Mouse (Mus musculus): ENCODE measurements around the gene Mcm3ap. TPM values are rescaled to one million over a fixed set of nuclear protein-coding genes. Genes with fewer than 3 reads are reported as not detected.

Gene Mcm3ap
- total RNA-seq (2014; fragmentation: Nextera tagmentation) (34.2 and 44.1 TPM in 2 replicates), total RNA-seq (2017) (59.3 and 65.9 TPM in 2 replicates), polyA plus RNA-seq (2012) (30.5 and 35.4 TPM in 2 replicates)

DNA sequence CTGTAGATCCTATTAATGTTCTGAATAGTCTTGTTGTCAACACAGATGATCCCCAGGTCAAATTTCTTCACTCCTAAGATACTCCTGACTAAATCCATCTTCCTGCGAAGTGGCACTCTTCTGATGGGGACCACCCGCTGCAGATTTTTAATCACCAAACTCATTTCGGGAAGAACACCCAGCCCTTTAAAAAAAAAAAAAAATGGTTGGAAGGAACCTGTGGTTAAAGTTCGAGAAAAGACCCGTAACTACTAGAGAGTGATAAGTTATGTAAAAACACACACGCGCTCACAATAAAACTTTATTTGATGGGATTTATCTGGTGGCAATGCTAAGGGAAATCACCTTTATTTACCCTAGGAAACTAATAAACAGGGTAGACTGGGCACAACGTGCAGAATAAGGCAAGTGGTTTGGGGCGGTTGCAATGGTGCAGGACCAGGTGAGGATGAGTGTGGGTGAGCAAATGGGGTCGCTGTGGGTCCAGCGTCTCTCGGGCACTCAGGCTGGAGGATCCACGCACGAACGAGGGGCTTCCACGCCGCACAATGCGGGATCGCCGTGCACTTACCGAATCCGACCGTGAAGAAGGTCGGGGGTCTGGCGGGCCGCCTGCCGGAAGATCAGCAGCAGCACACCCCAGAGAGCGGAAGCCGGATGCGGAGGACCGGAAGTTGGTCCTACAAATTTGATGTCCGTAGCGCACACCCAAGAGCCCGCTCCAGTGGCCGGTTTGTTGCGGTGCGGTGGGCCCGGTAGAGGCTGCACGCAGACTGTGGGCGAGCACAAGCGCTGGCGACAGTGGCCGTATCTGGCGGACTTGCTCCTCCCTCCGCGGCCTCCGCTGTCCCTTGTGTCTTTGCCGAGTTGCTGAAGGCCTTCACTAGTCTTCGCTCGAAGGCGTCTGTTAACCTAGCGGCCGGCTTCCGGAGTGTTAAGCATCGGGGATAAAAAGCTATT is at the start of gene Mcm3ap, which contains the start of gene Ybey:
Gene Mcm3ap (plus strand): TSS at position 725 of the 960 bp plus-strand sequence.
Gene Ybey (minus strand): TSS at position 912 of the 960 bp plus-strand sequence.
- peaks cover 34% of the 10 kb centered on the region for H3K4me1 ChIP-seq (ENCODE audit: insufficient read depth, low read depth, low read length)
- peak within 1 kb of the TSS; percentile 83 for H3K4me3 ChIP-seq (ENCODE audit: low read depth, low read length)
- H3K36me3 ChIP-seq (replicated peaks) = peaks cover 68% of the 10 kb centered on the region
- H3K9me3 ChIP-seq (replicated peaks) = no peaks in the 10 kb centered on the region
- TF ChIP-seq CTCF (IDR thresholded peaks at IDR 0.05; ENCODE audit: low read depth, low read length) (peak; percentile 17; the same call in 1 of the 2 replicates), POLR2AphosphoS5 (IDR thresholded peaks at IDR 0.05; ENCODE audit: insufficient replicate concordance, low read depth, low read length) (no peak)
- ATAC-seq (ENCODE audit: extremely low read depth, insufficient number of reproducible peaks, low FRiP score, poor library complexity, severe bottlenecking) (peak; percentile 85), DNase-seq (ENCODE audit: low spot score) (peak; percentile 78)
- H3K27me3 ChIP-seq (ENCODE audit: insufficient read depth, low read length) = no peaks in the 10 kb centered on the region

DNA sequence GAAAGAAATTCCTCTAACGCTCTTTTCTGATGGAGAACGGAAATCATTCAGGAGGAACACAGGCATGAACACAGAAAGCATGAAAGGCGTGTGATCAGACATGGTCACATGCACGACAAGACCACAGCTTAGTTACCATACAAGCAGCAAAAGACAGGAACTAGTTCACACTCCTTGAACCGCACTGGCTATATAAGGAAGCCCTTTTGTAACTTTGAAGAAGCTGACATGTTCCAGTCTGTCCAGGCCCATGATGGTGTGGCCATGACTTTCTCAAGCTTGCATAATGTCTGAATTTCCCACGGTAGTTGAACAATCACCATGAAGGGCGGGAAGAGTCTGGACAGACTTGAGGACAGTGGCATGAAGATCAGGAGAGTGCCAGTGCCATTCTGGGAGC is 43.1 kb upstream of the Mcm3ap start:
- ATAC-seq (ENCODE audit: extremely low read depth, insufficient number of reproducible peaks, low FRiP score, poor library complexity, severe bottlenecking) = no peak

DNA sequence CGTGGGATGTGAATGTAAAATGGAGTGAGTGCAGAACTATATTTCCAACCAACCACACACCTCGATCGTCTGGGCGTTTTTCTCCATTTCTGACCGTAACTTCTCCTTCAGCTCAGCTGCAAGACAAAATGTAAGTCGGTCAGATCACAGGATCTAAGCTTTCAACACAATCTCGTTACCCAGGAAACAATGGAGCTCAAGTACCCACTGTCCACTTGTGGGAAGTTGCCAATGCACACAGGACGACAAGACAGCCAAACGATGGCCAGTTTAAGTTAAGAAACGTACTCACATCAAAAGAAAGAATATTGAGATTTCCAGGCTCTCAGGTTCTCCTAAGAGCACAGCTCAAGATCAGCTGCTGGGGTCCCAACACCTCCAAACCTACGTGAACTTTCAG is 34.8 kb upstream of the Mcm3ap start:
- peaks cover 100% of the 10 kb centered on the region for H3K36me3 ChIP-seq (replicated peaks)
- peaks cover 4% of the 10 kb centered on the region; the same call in 1 of the 2 replicates for H3K4me1 ChIP-seq (ENCODE audit: insufficient read depth, low read depth, low read length)
- no peaks in the 10 kb centered on the region for H3K9me3 ChIP-seq (replicated peaks)
- ATAC-seq (ENCODE audit: extremely low read depth, insufficient number of reproducible peaks, low FRiP score, poor library complexity, severe bottlenecking) (no peak), DNase-seq (ENCODE audit: low spot score) (no peak)
- no peak overlapping the region for H3K4me3 ChIP-seq (ENCODE audit: low read depth, low read length)
- no peaks in the 10 kb centered on the region for H3K27me3 ChIP-seq (ENCODE audit: insufficient read depth, low read length)
- no peak for TF ChIP-seq TAL1 (conservative IDR thresholded peaks at IDR 0.05; ENCODE audit: low read depth, low read length)
- TF ChIP-seq POLR2AphosphoS5 (IDR thresholded peaks at IDR 0.05; ENCODE audit: insufficient replicate concordance, low read depth, low read length) = no peak
- no peak for TF ChIP-seq GATA2 (IDR thresholded peaks at IDR 0.05; ENCODE audit: borderline replicate concordance, low read depth, low read length)

More for the DNA sequence above, 43.1 kb upstream of the Mcm3ap start:
- Histone ChIP-seq H3K27me3 (ENCODE audit: insufficient read depth, low read length) (no peaks in the 10 kb centered on the region), H3K9me3 (replicated peaks) (no peaks in the 10 kb centered on the region), H3K4me1 (ENCODE audit: insufficient read depth, low read depth, low read length) (no peaks in the 10 kb centered on the region), H3K4me3 (ENCODE audit: low read depth, low read length) (no peak overlapping the region), H3K36me3 (replicated peaks) (peaks cover 95% of the 10 kb centered on the region)
- TF ChIP-seq GATA1 (IDR thresholded peaks at IDR 0.05; ENCODE audit: borderline replicate concordance, low read length) (no peak), POLR2AphosphoS5 (IDR thresholded peaks at IDR 0.05; ENCODE audit: insufficient replicate concordance, low read depth, low read length) (no peak)
- DNase-seq (ENCODE audit: low spot score) = no peak

DNA sequence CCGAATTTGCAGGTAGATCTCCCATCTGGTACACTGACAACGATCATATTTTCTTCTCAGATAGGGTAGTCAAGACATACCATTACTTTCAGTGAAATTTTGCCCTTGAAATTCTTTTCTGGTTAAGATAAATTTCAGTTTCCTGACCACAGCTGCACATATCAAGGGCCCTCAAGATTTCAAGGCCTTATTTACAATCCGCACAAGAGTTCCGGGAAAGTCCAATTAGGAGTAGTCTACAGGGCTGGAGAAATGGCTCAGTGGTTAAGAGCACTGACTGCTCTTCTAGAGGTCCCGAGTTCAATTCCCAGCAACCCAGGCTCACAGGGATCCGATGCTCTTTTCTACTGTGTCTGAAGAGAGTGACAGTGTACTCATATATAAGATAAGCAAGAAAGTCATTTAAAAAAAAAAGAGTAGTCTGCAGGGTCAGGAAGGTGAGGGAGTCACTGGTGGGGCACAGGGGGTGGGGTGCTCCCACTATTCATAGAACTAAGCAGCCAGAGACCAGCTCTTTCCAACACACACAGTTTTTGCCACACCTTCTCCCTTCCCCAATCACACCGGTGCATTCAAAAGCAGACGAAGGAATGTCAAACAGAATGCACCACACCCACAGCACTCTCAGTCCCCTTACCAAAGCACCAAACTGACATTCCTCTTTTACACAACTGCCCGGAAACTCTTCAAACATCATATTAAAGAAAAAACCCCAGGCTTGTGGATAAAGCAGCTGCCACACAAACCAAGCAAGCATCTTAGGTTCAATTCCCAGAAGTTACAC is 29.4 kb upstream of the Mcm3ap start:
- H3K4me3 ChIP-seq (ENCODE audit: low read depth, low read length) = no peak overlapping the region
- no peak for ATAC-seq (ENCODE audit: extremely low read depth, insufficient number of reproducible peaks, low FRiP score, poor library complexity, severe bottlenecking)
- H3K4me1 ChIP-seq (ENCODE audit: insufficient read depth, low read depth, low read length) = peaks cover 37% of the 10 kb centered on the region
- TF ChIP-seq TAL1 (conservative IDR thresholded peaks at IDR 0.05; ENCODE audit: low read depth, low read length) = no peak
- no peak for TF ChIP-seq POLR2AphosphoS5 (IDR thresholded peaks at IDR 0.05; ENCODE audit: insufficient replicate concordance, low read depth, low read length)
- no peak for TF ChIP-seq GATA2 (IDR thresholded peaks at IDR 0.05; ENCODE audit: borderline replicate concordance, low read depth, low read length)
- no peak for TF ChIP-seq GATA1 (IDR thresholded peaks at IDR 0.05; ENCODE audit: borderline replicate concordance, low read length)
- TF ChIP-seq CTCF (IDR thresholded peaks at IDR 0.05; ENCODE audit: low read depth, low read length) = no peak
- peaks cover 73% of the 10 kb centered on the region for H3K36me3 ChIP-seq (replicated peaks)
- H3K27me3 ChIP-seq (ENCODE audit: insufficient read depth, low read length) = no peaks in the 10 kb centered on the region
- no peaks in the 10 kb centered on the region for H3K9me3 ChIP-seq (replicated peaks)
- DNase-seq (ENCODE audit: low spot score) = no peak

DNA sequence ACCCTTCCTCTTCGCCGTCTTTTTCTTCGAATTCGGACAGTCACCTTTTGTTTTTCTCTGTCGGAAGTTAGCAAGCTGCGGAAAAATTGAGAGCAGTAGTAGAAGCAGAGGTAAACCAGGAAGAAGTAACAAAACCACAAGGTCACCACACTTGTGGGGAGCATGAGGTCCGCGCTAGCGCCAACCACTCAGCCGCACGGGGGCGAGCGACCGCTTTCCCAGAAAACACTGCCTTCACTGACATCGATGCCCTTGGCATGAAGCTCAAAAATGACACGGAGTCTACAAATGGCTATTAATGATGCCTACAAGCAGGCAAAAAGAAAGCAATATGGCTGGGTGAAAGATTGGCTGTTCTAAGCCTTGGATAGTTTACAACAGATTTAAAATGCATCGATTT is 28.4 kb upstream of the Mcm3ap start, which contains the start of gene AC141477.1:
Gene AC141477.1 (minus strand): TSS at position 164 of the 400 bp plus-strand sequence.
- no peak for ATAC-seq (ENCODE audit: extremely low read depth, insufficient number of reproducible peaks, low FRiP score, poor library complexity, severe bottlenecking)
- Histone ChIP-seq H3K4me3 (ENCODE audit: low read depth, low read length) (no peak within 1 kb of the TSS; the same call in 1 of the 2 replicates), H3K36me3 (replicated peaks) (peaks cover 64% of the 10 kb centered on the region), H3K4me1 (ENCODE audit: insufficient read depth, low read depth, low read length) (peaks cover 45% of the 10 kb centered on the region), H3K9me3 (replicated peaks) (no peaks in the 10 kb centered on the region), H3K27me3 (ENCODE audit: insufficient read depth, low read length) (no peaks in the 10 kb centered on the region)
- TF ChIP-seq TAL1 (conservative IDR thresholded peaks at IDR 0.05; ENCODE audit: low read depth, low read length) (no peak), GATA2 (IDR thresholded peaks at IDR 0.05; ENCODE audit: borderline replicate concordance, low read depth, low read length) (no peak), POLR2AphosphoS5 (IDR thresholded peaks at IDR 0.05; ENCODE audit: insufficient replicate concordance, low read depth, low read length) (no peak), CTCF (IDR thresholded peaks at IDR 0.05; ENCODE audit: low read depth, low read length) (no peak), GATA1 (IDR thresholded peaks at IDR 0.05; ENCODE audit: borderline replicate concordance, low read length) (no peak)
- DNase-seq (ENCODE audit: low spot score) = no peak
